In the genomic region with DNA sequence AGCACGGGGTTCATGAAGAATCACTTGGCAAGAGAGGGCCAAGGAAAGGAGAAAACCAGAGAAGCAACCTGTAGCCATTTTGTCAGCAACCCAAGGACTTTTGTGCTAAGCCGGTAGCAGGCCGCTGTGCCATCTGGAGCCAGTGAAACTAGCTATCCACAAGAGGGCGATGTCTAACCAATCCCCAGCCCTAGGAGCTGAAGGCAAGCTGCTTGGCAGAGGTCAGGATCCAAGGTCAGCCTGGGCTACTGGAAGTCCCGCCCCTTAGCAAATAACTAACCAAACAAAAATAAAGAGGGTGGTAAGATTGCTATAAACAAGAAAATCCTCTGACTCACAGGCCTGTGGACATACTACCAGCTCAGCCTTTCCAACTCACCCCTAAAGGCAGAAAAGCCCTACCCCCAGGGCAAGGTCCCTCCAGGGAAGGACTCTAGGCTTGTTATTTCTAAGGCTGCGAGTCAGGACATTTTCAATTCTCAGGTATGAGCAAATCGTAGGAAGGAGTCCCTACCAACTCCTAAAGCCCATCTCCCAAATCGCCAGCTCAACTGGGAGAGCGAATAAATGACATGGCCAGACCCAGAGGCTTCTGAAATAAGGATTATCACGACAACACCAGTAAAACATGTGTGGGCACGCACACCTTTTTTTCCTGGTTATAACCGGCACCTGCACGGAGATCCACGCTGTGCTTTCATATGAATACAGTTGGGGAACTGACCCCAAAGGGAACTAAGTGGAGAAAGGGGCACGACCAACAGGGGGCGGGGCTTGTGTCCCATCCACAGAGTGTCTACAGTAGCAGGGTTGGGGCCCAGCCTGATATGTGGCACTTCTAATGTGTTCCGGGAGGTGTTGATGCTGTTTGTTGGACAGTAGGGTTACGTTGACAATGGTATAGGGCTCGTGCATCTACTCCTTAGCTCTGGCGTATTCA, we compare ENCODE assay signal across 10 mouse cellular contexts. TPM values are rescaled to one million over a fixed set of nuclear protein-coding genes. Genes with fewer than 3 reads are reported as not detected.
DNase-seq lines count a peak whose midpoint lies in the region; ATAC-seq and TF ChIP-seq lines count a peak whose summit lies in the region.
"Had no signal": no experiment of that assay in that cellular context is flagged by ENCODE, and none has a peak within 500 bp of the region (broad histone marks: within the 10 kb centered on the region; RNA-seq: fewer than 3 reads in every experiment).

No protein-coding gene starts in this region.

- no peak for ATAC-seq in neural tube, embryonic 15.5 days (ENCODE audit: low FRiP score)
- ATAC-seq in common myeloid progenitor, adult 5-6 weeks (replicated peaks; ENCODE audit: low read depth, poor library complexity, severe bottlenecking), result peak; percentile 68
- no peak for ATAC-seq in hindbrain, embryonic 14.5 days (ENCODE audit: low FRiP score)
- ATAC-seq in limb, embryonic 14.5 days (ENCODE audit: low FRiP score, low read depth), result no peak
- ATAC-seq in midbrain, postnatal 0 days (ENCODE audit: low FRiP score), result no peak

- no peak overlapping the region for H3K9ac ChIP-seq in neural tube, embryonic 15.5 days (replicated peaks)
- H3K9ac ChIP-seq in hindbrain, embryonic 14.5 days, result no peak overlapping the region
- no peak overlapping the region for H3K9ac ChIP-seq in limb, embryonic 14.5 days (ENCODE audit: low read depth, low read length, severe bottlenecking)
- H3K9ac ChIP-seq in midbrain, postnatal 0 days (replicated peaks; ENCODE audit: low read length, poor library complexity, severe bottlenecking), result no peak overlapping the region
- H3K9ac ChIP-seq: embryonic facial prominence, embryonic 12.5 days; limb, embryonic 12.5 days had no signal

- no peaks in the 10 kb centered on the region for H3K36me3 ChIP-seq in neural tube, embryonic 15.5 days
- H3K36me3 ChIP-seq in hindbrain, embryonic 14.5 days (replicated peaks; ENCODE audit: control insufficient read depth, insufficient read depth), result no peaks in the 10 kb centered on the region
- H3K36me3 ChIP-seq in limb, embryonic 14.5 days (ENCODE audit: control insufficient read depth, insufficient read depth, low read length), result no peaks in the 10 kb centered on the region
- no peaks in the 10 kb centered on the region for H3K36me3 ChIP-seq in midbrain, postnatal 0 days (ENCODE audit: insufficient read depth, low read length)
- H3K36me3 ChIP-seq: embryonic facial prominence, embryonic 12.5 days; limb, embryonic 12.5 days had no signal

- H3K4me2 ChIP-seq in neural tube, embryonic 15.5 days, result no peak overlapping the region
- no peak overlapping the region for H3K4me2 ChIP-seq in hindbrain, embryonic 14.5 days (replicated peaks)
- H3K4me2 ChIP-seq in limb, embryonic 14.5 days (replicated peaks; ENCODE audit: low read depth, low read length, severe bottlenecking), result no peak overlapping the region
- H3K4me2 ChIP-seq in midbrain, postnatal 0 days (ENCODE audit: low read depth, low read length, poor library complexity, severe bottlenecking), result no peak overlapping the region
- H3K4me2 ChIP-seq: embryonic facial prominence, embryonic 12.5 days; limb, embryonic 12.5 days had no signal

- no peaks in the 10 kb centered on the region for H3K27me3 ChIP-seq in neural tube, embryonic 15.5 days (replicated peaks)
- H3K27me3 ChIP-seq in hindbrain, embryonic 14.5 days (ENCODE audit: control insufficient read depth, insufficient read depth, low read length), result no peaks in the 10 kb centered on the region
- H3K27me3 ChIP-seq in limb, embryonic 14.5 days (ENCODE audit: control insufficient read depth, insufficient read depth, low read length), result no peaks in the 10 kb centered on the region
- no peaks in the 10 kb centered on the region for H3K27me3 ChIP-seq in midbrain, postnatal 0 days (ENCODE audit: insufficient read depth, low read length)
- H3K27me3 ChIP-seq: embryonic facial prominence, embryonic 12.5 days had no signal

- 68% methylated on average over 20 of the region's 20 CpGs for WGBS in neural tube, embryonic 15.5 days
- WGBS in hindbrain, embryonic 14.5 days, result 66% methylated on average over 20 of the region's 20 CpGs
- 59% methylated on average over 20 of the region's 20 CpGs for WGBS in limb, embryonic 14.5 days
- 68% methylated on average over 20 of the region's 20 CpGs for WGBS in midbrain, postnatal 0 days

- no peaks in the 10 kb centered on the region for H3K9me3 ChIP-seq in neural tube, embryonic 15.5 days (replicated peaks)
- no peaks in the 10 kb centered on the region for H3K9me3 ChIP-seq in hindbrain, embryonic 14.5 days (ENCODE audit: control insufficient read depth, low read length)
- H3K9me3 ChIP-seq in limb, embryonic 14.5 days (ENCODE audit: control insufficient read depth, low read length), result no peaks in the 10 kb centered on the region
- H3K9me3 ChIP-seq in midbrain, postnatal 0 days (ENCODE audit: low read length), result no peaks in the 10 kb centered on the region
- H3K9me3 ChIP-seq: embryonic facial prominence, embryonic 12.5 days; limb, embryonic 12.5 days had no signal

- no peak overlapping the region for H3K27ac ChIP-seq in neural tube, embryonic 15.5 days (replicated peaks)
- no peak overlapping the region for H3K27ac ChIP-seq in hindbrain, embryonic 14.5 days
- H3K27ac ChIP-seq in limb, embryonic 14.5 days (replicated peaks; ENCODE audit: low read depth, low read length), result no peak overlapping the region
- H3K27ac ChIP-seq in midbrain, postnatal 0 days (ENCODE audit: low read depth, low read length), result no peak overlapping the region
- H3K27ac ChIP-seq: embryonic facial prominence, embryonic 12.5 days; limb, embryonic 12.5 days had no signal

- no peak overlapping the region for H3K4me3 ChIP-seq in neural tube, embryonic 15.5 days (replicated peaks)
- H3K4me3 ChIP-seq in hindbrain, embryonic 14.5 days (replicated peaks; ENCODE audit: low read length), result no peak overlapping the region
- no peak overlapping the region for H3K4me3 ChIP-seq in limb, embryonic 14.5 days (replicated peaks; ENCODE audit: low read length)
- no peak overlapping the region for H3K4me3 ChIP-seq in midbrain, postnatal 0 days (ENCODE audit: low read depth, low read length)
- H3K4me3 ChIP-seq: embryonic facial prominence, embryonic 12.5 days; limb, embryonic 12.5 days had no signal

- peaks cover 11% of the 10 kb centered on the region for H3K4me1 ChIP-seq in neural tube, embryonic 15.5 days
- peaks cover 18% of the 10 kb centered on the region for H3K4me1 ChIP-seq in hindbrain, embryonic 14.5 days (replicated peaks; ENCODE audit: control insufficient read depth, insufficient read depth, low read length)
- H3K4me1 ChIP-seq in limb, embryonic 14.5 days (ENCODE audit: control insufficient read depth, insufficient read depth, low read length), result no peaks in the 10 kb centered on the region
- H3K4me1 ChIP-seq in midbrain, postnatal 0 days (ENCODE audit: insufficient read depth, low read length), result peaks cover 3% of the 10 kb centered on the region; the same call in 1 of the 2 replicates
- H3K4me1 ChIP-seq: limb, embryonic 12.5 days had no signal

- DNase-seq in neural tube, embryonic 10.5 days (ENCODE audit: extremely low spot score, low spot score), result peak; percentile 62
- DNase-seq in adrenal gland, adult (ENCODE audit: inconsistent age in 2 of 2, low spot score in 1 of 2), result peak; percentile 62 to 89
- DNase-seq in hindbrain, embryonic 14.5 days (ENCODE audit: low spot score), result peak; percentile 73
- DNase-seq in limb, embryonic 14.5 days (ENCODE audit: low spot score), result peak; percentile 54
- peak; percentile 86 for DNase-seq in midbrain, postnatal 0 days (ENCODE audit: low spot score)
- no peak for DNase-seq in thymus, postnatal 36 days

- TF ChIP-seq CTCF in midbrain, postnatal 0 days (IDR thresholded peaks at IDR 0.05), result peak; percentile 79

- no peak for TF ChIP-seq POLR2A in limb, embryonic 14.5 days (IDR thresholded peaks at IDR 0.05; ENCODE audit: borderline replicate concordance, extremely low read depth, insufficient read depth, insufficient read length)

RNA-seq across cellular contexts. Expression of a gene that starts 42.0 kb away (rescaled TPM):
- polyA plus RNA-seq in neural tube, embryonic 15.5 days (2015; fragmentation: Nextera tagmentation; extraction: Ambion mirVana), result not detected in 2 replicates
- not detected in 2 replicates for total RNA-seq in common myeloid progenitor, adult 5-6 weeks (2017)
- polyA plus RNA-seq in hindbrain, embryonic 14.5 days (2014; fragmentation: Nextera tagmentation; extraction: Ambion mirVana), result not detected in 2 replicates
- not detected in 2 replicates for polyA plus RNA-seq in limb, embryonic 14.5 days (2012; rRNA removed)
- polyA plus RNA-seq in limb, embryonic 14.5 days (2014; fragmentation: Nextera tagmentation; extraction: Ambion mirVana), result not detected in 2 replicates
- not detected in 2 replicates for total RNA-seq in midbrain, postnatal 0 days (2014; rRNA removed)
- not detected in 2 replicates for polyA plus RNA-seq in midbrain, postnatal 0 days (2015; fragmentation: Nextera tagmentation; extraction: Ambion mirVana)
- polyA plus RNA-seq: embryonic facial prominence, embryonic 12.5 days; limb, embryonic 12.5 days had no signal

RNA-seq across cellular contexts. Expression of a gene that starts 57.4 kb away (rescaled TPM):
- 41.7 and 51.2 TPM in 2 replicates for polyA plus RNA-seq in neural tube, embryonic 15.5 days (2015; fragmentation: Nextera tagmentation; extraction: Ambion mirVana)
- not detected in 2 replicates for total RNA-seq in common myeloid progenitor, adult 5-6 weeks (2017)
- 56.6 and 62.9 TPM in 2 replicates for polyA plus RNA-seq in hindbrain, embryonic 14.5 days (2014; fragmentation: Nextera tagmentation; extraction: Ambion mirVana)
- polyA plus RNA-seq in limb, embryonic 14.5 days (2012; rRNA removed), result 44.7 and 51.8 TPM in 2 replicates
- 61.5 and 78.9 TPM in 2 replicates for polyA plus RNA-seq in limb, embryonic 14.5 days (2014; fragmentation: Nextera tagmentation; extraction: Ambion mirVana)
- total RNA-seq in midbrain, postnatal 0 days (2014; rRNA removed), result 57.0 and 74.1 TPM in 2 replicates
- polyA plus RNA-seq in midbrain, postnatal 0 days (2015; fragmentation: Nextera tagmentation; extraction: Ambion mirVana), result 47.5 and 48.8 TPM in 2 replicates

Comparison
In these comparisons a context has a peak if more than half of its experiments do, and no peak if none do; other contexts are left out.
1. DNase-seq: peak in neural tube, embryonic 10.5 days (single experiment), adrenal gland, adult (2 of 2), hindbrain, embryonic 14.5 days (single experiment), limb, embryonic 14.5 days (single experiment) and midbrain, postnatal 0 days (single experiment); none in thymus, postnatal 36 days (0 of 2).